15 mouse cellular contexts compared by ENCODE assay signal in genomic region chr3:38936485-38936884, GRCm38 (mm10). TPM values are rescaled to one million over a fixed set of nuclear protein-coding genes. Genes with fewer than 3 reads are reported as not detected.
A peak's percentile ranks its signal among the peaks of the same experiment; 100 is the strongest.
DNase-seq lines count a peak whose midpoint lies in the region; ATAC-seq and TF ChIP-seq lines count a peak whose summit lies in the region.
"Had no signal": no experiment of that assay in that cellular context is flagged by ENCODE, and none has a peak within 500 bp of the region (broad histone marks: within the 10 kb centered on the region; RNA-seq: fewer than 3 reads in every experiment).

No protein-coding gene starts in this region.

- H3K4me2 ChIP-seq in stomach, embryonic 15.5 days: no peak overlapping the region
- H3K4me2 ChIP-seq: forebrain, embryonic 12.5 days; hindbrain, embryonic 13.5 days; limb, embryonic 13.5 days; lung, embryonic 15.5 days; midbrain, embryonic 12.5 days had no signal

- no peaks in the 10 kb centered on the region for H3K27me3 ChIP-seq in stomach, embryonic 15.5 days (replicated peaks)
- H3K27me3 ChIP-seq: forebrain, embryonic 12.5 days; hindbrain, embryonic 13.5 days; limb, embryonic 13.5 days; lung, embryonic 15.5 days; midbrain, embryonic 12.5 days had no signal

- no peak for TF ChIP-seq POLR2A in lung, adult 2 months (IDR thresholded peaks at IDR 0.05; ENCODE audit: borderline replicate concordance, extremely low read depth, low read depth, low read length)

- ATAC-seq in stomach, embryonic 15.5 days (ENCODE audit: insufficient read depth, low FRiP score, low read depth): no peak
- ATAC-seq in activated CD4-positive, CD25-positive, alpha-beta regulatory T cell, adult 4 months: no peak

- no peak for TF ChIP-seq CTCF in lung, adult 2 months (IDR thresholded peaks at IDR 0.05; ENCODE audit: insufficient read depth, low read length)

- H3K4me1 ChIP-seq in lung, adult 2 months (ENCODE audit: control insufficient read depth, insufficient read depth, low read length): peaks cover 8% of the 10 kb centered on the region
- H3K4me1 ChIP-seq in stomach, embryonic 15.5 days: no peaks in the 10 kb centered on the region

- H3K27ac ChIP-seq in stomach, embryonic 15.5 days: peak overlapping the region; percentile 1; the same call in 1 of the 2 replicates
- H3K27ac ChIP-seq: forebrain, embryonic 12.5 days; limb, embryonic 13.5 days; lung, embryonic 15.5 days; midbrain, embryonic 12.5 days had no signal

- intact Hi-C loops in gastrocnemius, postnatal 14 days (cut with DNase I; ENCODE audit: low total_unique reads): no loop called here

- no peaks in the 10 kb centered on the region for H3K36me3 ChIP-seq in stomach, embryonic 15.5 days
- H3K36me3 ChIP-seq: forebrain, embryonic 12.5 days; hindbrain, embryonic 13.5 days; lung, embryonic 15.5 days; midbrain, embryonic 12.5 days had no signal

- no peaks in the 10 kb centered on the region for H3K9me3 ChIP-seq in stomach, embryonic 15.5 days
- H3K9me3 ChIP-seq: forebrain, embryonic 12.5 days; hindbrain, embryonic 13.5 days; limb, embryonic 13.5 days; lung, embryonic 15.5 days; midbrain, embryonic 12.5 days had no signal

- 40% methylated on average over 7 of the region's 7 CpGs for WGBS in lung, adult 2 months
- 70% methylated on average over 7 of the region's 7 CpGs for WGBS in stomach, embryonic 15.5 days

- DNase-seq in gastrocnemius, postnatal 14 days: peak; percentile 13
- DNase-seq in gastrocnemius, postnatal 25 days: no peak
- peak; percentile 28 for DNase-seq in lung, postnatal 10 days
- no peak for DNase-seq in lung, adult 2 months
- DNase-seq in adrenal gland, postnatal 36 days: peak; percentile 25 to 33
- DNase-seq: cerebellum, adult 9-11 months; kidney, adult 18-20 months; thymus, postnatal 25 days had no signal

- H3K4me3 ChIP-seq in lung, adult 2 months (replicated peaks; ENCODE audit: extremely low read depth, low read depth, low read length): no peak overlapping the region
- H3K4me3 ChIP-seq in stomach, embryonic 15.5 days (replicated peaks): no peak overlapping the region
- H3K4me3 ChIP-seq: forebrain, embryonic 12.5 days; hindbrain, embryonic 13.5 days; limb, embryonic 13.5 days; lung, embryonic 15.5 days; midbrain, embryonic 12.5 days had no signal

- no peak overlapping the region for H3K9ac ChIP-seq in stomach, embryonic 15.5 days
- H3K9ac ChIP-seq: forebrain, embryonic 12.5 days; hindbrain, embryonic 13.5 days; limb, embryonic 13.5 days; lung, embryonic 15.5 days; midbrain, embryonic 12.5 days had no signal

RNA-seq across cellular contexts. Expression of gene Fat4, which starts 49.7 kb away (rescaled TPM):
- total RNA-seq in gastrocnemius, postnatal 14 days (2021): 10 to 100 TPM; 10.4 to 11.0 TPM
- 1 to 10 TPM; 3.3 to 3.9 TPM for total RNA-seq in gastrocnemius, postnatal 25 days (2021)
- 4.2 and 5.3 TPM in 2 replicates for polyA plus RNA-seq in lung, adult 2 months (2012; rRNA removed)
- 10 to 100 TPM; 13.3 to 27.2 TPM for total RNA-seq in adrenal gland, postnatal 36 days (2021)
- polyA plus RNA-seq in stomach, embryonic 15.5 days (2015; fragmentation: Nextera tagmentation; extraction: Ambion mirVana): 7.3 and 8.8 TPM in 2 replicates
- polyA plus RNA-seq in activated CD4-positive, CD25-positive, alpha-beta regulatory T cell, adult 4 months (2017; shearing (Covaris generic)): not detected

Comparison
In these comparisons a context has a peak if more than half of its experiments do, and no peak if none do; other contexts are left out.
1. DNase-seq: peak in gastrocnemius, postnatal 14 days (single experiment), lung, postnatal 10 days (single experiment) and adrenal gland, postnatal 36 days (2 of 2); none in gastrocnemius, postnatal 25 days (single experiment) and lung, adult 2 months (single experiment).